Mouse (Mus musculus): ENCODE results near the gene Faf2. TPM values are rescaled to one million over a fixed set of nuclear protein-coding genes. Genes with fewer than 3 reads are reported as not detected.

The Faf2 gene
- polyA plus RNA-seq, 1 experiment from 2014 or later = 76.0 TPM

- Histone ChIP-seq H3K9ac (replicated peaks; ENCODE audit: low read length) (no peak overlapping the region), H3K36me3 (ENCODE audit: insufficient read depth, low read length) (no peaks in the 10 kb centered on the region), H3K27me3 (ENCODE audit: insufficient read depth, low read length) (no peaks in the 10 kb centered on the region), H3K4me3 (ENCODE audit: low read length) (no peak overlapping the region), H3K9me3 (ENCODE audit: low read length) (no peaks in the 10 kb centered on the region), H3K27ac (ENCODE audit: low read length) (no peak overlapping the region), H3K4me2 (replicated peaks; ENCODE audit: low read depth, low read length) (no peak overlapping the region), H3K4me1 (ENCODE audit: insufficient read depth, low read length) (peaks cover 2% of the 10 kb centered on the region; the same call in 1 of the 2 replicates)
- ATAC-seq (ENCODE audit: low FRiP score, low TSS enrichment) = no peak
- WGBS = 65% methylated on average over 6 of the region's 6 CpGs
Measured at GRCm38 (mm10) chr13:54616998-54617397, 4.6 kb upstream of the Faf2 start.

- ATAC-seq (ENCODE audit: low FRiP score, low TSS enrichment) = peak; percentile 32; the same call in 1 of the 2 replicates
- Histone ChIP-seq H3K4me1 (ENCODE audit: insufficient read depth, low read length) (peaks cover 13% of the 10 kb centered on the region), H3K4me3 (ENCODE audit: low read length) (peak overlapping the region; percentile 98), H3K27me3 (ENCODE audit: insufficient read depth, low read length) (no peaks in the 10 kb centered on the region), H3K9me3 (ENCODE audit: low read length) (no peaks in the 10 kb centered on the region), H3K4me2 (replicated peaks; ENCODE audit: low read depth, low read length) (peak overlapping the region; percentile 91), H3K36me3 (ENCODE audit: insufficient read depth, low read length) (peaks cover 8% of the 10 kb centered on the region; the same call in 1 of the 2 replicates), H3K27ac (ENCODE audit: low read length) (peak overlapping the region; percentile 83), H3K9ac (replicated peaks; ENCODE audit: low read length) (peak overlapping the region; percentile 97)
- WGBS = under 1% methylated on average over 27 of the region's 27 CpGs
Measured at GRCm38 (mm10) chr13:54621960-54622521, 457 bp downstream of the Faf2 start.

- Histone ChIP-seq H3K27ac (ENCODE audit: low read length) (no peak overlapping the region), H3K4me3 (ENCODE audit: low read length) (no peak overlapping the region), H3K36me3 (ENCODE audit: insufficient read depth, low read length) (peaks cover 15% of the 10 kb centered on the region; the same call in 1 of the 2 replicates), H3K9ac (replicated peaks; ENCODE audit: low read length) (no peak overlapping the region), H3K9me3 (ENCODE audit: low read length) (no peaks in the 10 kb centered on the region), H3K4me2 (replicated peaks; ENCODE audit: low read depth, low read length) (no peak overlapping the region), H3K4me1 (ENCODE audit: insufficient read depth, low read length) (no peaks in the 10 kb centered on the region), H3K27me3 (ENCODE audit: insufficient read depth, low read length) (no peaks in the 10 kb centered on the region)
- WGBS = 68% methylated on average over 4 of the region's 4 CpGs
- ATAC-seq (ENCODE audit: low FRiP score, low TSS enrichment) = no peak
Measured at GRCm38 (mm10) chr13:54629128-54629527, 7.5 kb downstream of the Faf2 start.

- WGBS = 62% methylated on average over 3 of the region's 3 CpGs
- H3K4me3 ChIP-seq (ENCODE audit: low read length) = no peak overlapping the region
- H3K9me3 ChIP-seq (ENCODE audit: low read length) = no peaks in the 10 kb centered on the region
- H3K9ac ChIP-seq (replicated peaks; ENCODE audit: low read length) = no peak overlapping the region
- no peak overlapping the region for H3K4me2 ChIP-seq (replicated peaks; ENCODE audit: low read depth, low read length)
- H3K4me1 ChIP-seq (ENCODE audit: insufficient read depth, low read length) = no peaks in the 10 kb centered on the region
- H3K27me3 ChIP-seq (ENCODE audit: insufficient read depth, low read length) = no peaks in the 10 kb centered on the region
- no peak for ATAC-seq (ENCODE audit: low FRiP score, low TSS enrichment)
- H3K36me3 ChIP-seq (ENCODE audit: insufficient read depth, low read length) = peaks cover 7% of the 10 kb centered on the region; the same call in 1 of the 2 replicates
- no peak overlapping the region for H3K27ac ChIP-seq (ENCODE audit: low read length)
Measured at GRCm38 (mm10) chr13:54632731-54633277, 11.2 kb downstream of the Faf2 start.

- no peaks in the 10 kb centered on the region for H3K27me3 ChIP-seq (ENCODE audit: insufficient read depth, low read length)
- ATAC-seq (ENCODE audit: low FRiP score, low TSS enrichment) = no peak
- H3K4me1 ChIP-seq (ENCODE audit: insufficient read depth, low read length) = no peaks in the 10 kb centered on the region
- WGBS = 93% methylated on average over 3 of the region's 3 CpGs
- peaks cover 14% of the 10 kb centered on the region for H3K36me3 ChIP-seq (ENCODE audit: insufficient read depth, low read length)
- H3K27ac ChIP-seq (ENCODE audit: low read length) = no peak overlapping the region
- H3K4me2 ChIP-seq (replicated peaks; ENCODE audit: low read depth, low read length) = no peak overlapping the region
- no peak overlapping the region for H3K9ac ChIP-seq (replicated peaks; ENCODE audit: low read length)
- no peaks in the 10 kb centered on the region for H3K9me3 ChIP-seq (ENCODE audit: low read length)
- H3K4me3 ChIP-seq (ENCODE audit: low read length) = no peak overlapping the region
Measured at GRCm38 (mm10) chr13:54635011-54635410, 13.4 kb downstream of the Faf2 start.

- ATAC-seq (ENCODE audit: low FRiP score, low TSS enrichment) = no peak
- no peaks in the 10 kb centered on the region for H3K9me3 ChIP-seq (ENCODE audit: low read length)
- no peaks in the 10 kb centered on the region for H3K27me3 ChIP-seq (ENCODE audit: insufficient read depth, low read length)
- H3K4me1 ChIP-seq (ENCODE audit: insufficient read depth, low read length) = no peaks in the 10 kb centered on the region
- no peak overlapping the region for H3K27ac ChIP-seq (ENCODE audit: low read length)
- H3K4me3 ChIP-seq (ENCODE audit: low read length) = no peak overlapping the region
- H3K4me2 ChIP-seq (replicated peaks; ENCODE audit: low read depth, low read length) = no peak overlapping the region
- no peak overlapping the region for H3K9ac ChIP-seq (replicated peaks; ENCODE audit: low read length)
- 97% methylated on average over 3 of the region's 3 CpGs for WGBS
- peaks cover 81% of the 10 kb centered on the region for H3K36me3 ChIP-seq (ENCODE audit: insufficient read depth, low read length)
Measured at GRCm38 (mm10) chr13:54650461-54650860, 28.9 kb downstream of the Faf2 start.

- H3K4me1 ChIP-seq (ENCODE audit: insufficient read depth, low read length) = peaks cover 27% of the 10 kb centered on the region
- ATAC-seq (ENCODE audit: low FRiP score, low TSS enrichment) = no peak
Measured at GRCm38 (mm10) chr13:54660877-54661276, 39.3 kb downstream of the Faf2 start.

GRCm38 (mm10) chr13:54661358-54661757 is 39.8 kb downstream of the Faf2 start:
- H3K27ac ChIP-seq (ENCODE audit: low read length) = 0 out of 2 replicates have a peak overlapping the region, but pooled peaks have one; percentile 11
- no peak overlapping the region for H3K4me3 ChIP-seq (ENCODE audit: low read length)
- WGBS = 81% methylated on average over 12 of the region's 12 CpGs
- no peak overlapping the region for H3K9ac ChIP-seq (replicated peaks; ENCODE audit: low read length)
- no peak for ATAC-seq (ENCODE audit: low FRiP score, low TSS enrichment)
- no peaks in the 10 kb centered on the region for H3K27me3 ChIP-seq (ENCODE audit: insufficient read depth, low read length)
- H3K4me2 ChIP-seq (replicated peaks; ENCODE audit: low read depth, low read length) = no peak overlapping the region
- peaks cover 42% of the 10 kb centered on the region for H3K36me3 ChIP-seq (ENCODE audit: insufficient read depth, low read length)
- H3K9me3 ChIP-seq (ENCODE audit: low read length) = no peaks in the 10 kb centered on the region
- H3K4me1 ChIP-seq (ENCODE audit: insufficient read depth, low read length) = peaks cover 27% of the 10 kb centered on the region

More at GRCm38 (mm10) chr13:54660877-54661276, 39.3 kb downstream of the Faf2 start:
- no peak overlapping the region for H3K4me3 ChIP-seq (ENCODE audit: low read length)
- no peaks in the 10 kb centered on the region for H3K27me3 ChIP-seq (ENCODE audit: insufficient read depth, low read length)
- H3K9me3 ChIP-seq (ENCODE audit: low read length) = no peaks in the 10 kb centered on the region
- 61% methylated on average over 5 of the region's 5 CpGs for WGBS
- H3K27ac ChIP-seq (ENCODE audit: low read length) = no peak overlapping the region
- H3K9ac ChIP-seq (replicated peaks; ENCODE audit: low read length) = no peak overlapping the region; the same call in 1 of the 2 replicates
- H3K36me3 ChIP-seq (ENCODE audit: insufficient read depth, low read length) = peaks cover 47% of the 10 kb centered on the region
- H3K4me2 ChIP-seq (replicated peaks; ENCODE audit: low read depth, low read length) = no peak overlapping the region

- no peaks in the 10 kb centered on the region for H3K9me3 ChIP-seq (ENCODE audit: low read length)
- 47% methylated on average over 4 of the region's 4 CpGs for WGBS
- H3K27ac ChIP-seq (ENCODE audit: low read length) = peak overlapping the region; percentile 81
- H3K4me3 ChIP-seq (ENCODE audit: low read length) = no peak overlapping the region
- peaks cover 16% of the 10 kb centered on the region for H3K36me3 ChIP-seq (ENCODE audit: insufficient read depth, low read length)
- H3K4me1 ChIP-seq (ENCODE audit: insufficient read depth, low read length) = peaks cover 27% of the 10 kb centered on the region
- peak; percentile 81; the same call in 1 of the 2 replicates for ATAC-seq (ENCODE audit: low FRiP score, low TSS enrichment)
- no peak overlapping the region for H3K4me2 ChIP-seq (replicated peaks; ENCODE audit: low read depth, low read length)
- no peak overlapping the region for H3K9ac ChIP-seq (replicated peaks; ENCODE audit: low read length)
- H3K27me3 ChIP-seq (ENCODE audit: insufficient read depth, low read length) = no peaks in the 10 kb centered on the region
Measured at GRCm38 (mm10) chr13:54663999-54664398, 42.4 kb downstream of the Faf2 start.

- no peak overlapping the region for H3K4me3 ChIP-seq (ENCODE audit: low read length)
- H3K27ac ChIP-seq (ENCODE audit: low read length) = peak overlapping the region; percentile 81
- H3K9me3 ChIP-seq (ENCODE audit: low read length) = no peaks in the 10 kb centered on the region
- H3K4me2 ChIP-seq (replicated peaks; ENCODE audit: low read depth, low read length) = no peak overlapping the region
- no peaks in the 10 kb centered on the region for H3K27me3 ChIP-seq (ENCODE audit: insufficient read depth, low read length)
- no peak overlapping the region for H3K9ac ChIP-seq (replicated peaks; ENCODE audit: low read length)
- WGBS = 80% methylated on average over 1 of the region's 1 CpGs
- H3K36me3 ChIP-seq (ENCODE audit: insufficient read depth, low read length) = peaks cover 15% of the 10 kb centered on the region
- peaks cover 27% of the 10 kb centered on the region for H3K4me1 ChIP-seq (ENCODE audit: insufficient read depth, low read length)
- ATAC-seq (ENCODE audit: low FRiP score, low TSS enrichment) = no peak
Measured at GRCm38 (mm10) chr13:54664509-54664908, 42.9 kb downstream of the Faf2 start.
